Mouse (Mus musculus) kidney, adult 2 months (tissue): ENCODE data around the gene 9230112D13Rik.

Source experiments
- CTCF ChIP-seq: fragments of 200-500 bp; conservative IDR thresholded peaks from 2 replicates; pipeline ENCODE4 v1.5.1; 2011; ENCODE audit warnings: low read depth, mild to moderate bottlenecking, control low read depth, low read length, moderate library complexity, mixed read lengths; ENCODE audit not compliant: insufficient read depth, insufficient read length
- POLR2A ChIP-seq: fragments of 200-500 bp; IDR thresholded peaks from one replicate; pipeline ENCODE4 v1.6.1; 2011; ENCODE audit warnings: low read depth, low read length, control low read depth

GRCm38 (mm10) chr14:34564646-34565045 is 42.0 kb upstream of the 9230112D13Rik start:
- TF ChIP-seq POLR2A (no peak), CTCF (no peak)
